Mouse (Mus musculus): ENCODE measurements around the gene Med21. TPM values are rescaled to one million over a fixed set of nuclear protein-coding genes. Genes with fewer than 3 reads are reported as not detected.

Med21 gene
- total RNA-seq, 1 experiment from 2014 or later = 63.7 TPM

- DNase-seq = no peak
Measured at GRCm38 (mm10) chr6:146678136-146679070, 36.1 kb downstream of the Med21 start.

- peak; percentile 15 for DNase-seq
Measured at GRCm38 (mm10) chr6:146683881-146684280, 41.5 kb downstream of the Med21 start.

GRCm38 (mm10) chr6:146685781-146686308 is 43.5 kb downstream of the Med21 start:
- peak; percentile 68 for DNase-seq

- DNase-seq = peak; percentile 8
Measured at GRCm38 (mm10) chr6:146686463-146687196, 44.3 kb downstream of the Med21 start.

GRCm38 (mm10) chr6:146688010-146688409 is 45.7 kb downstream of the Med21 start:
- no peak for DNase-seq

GRCm38 (mm10) chr6:146688861-146689260 is 46.5 kb downstream of the Med21 start:
- no peak for DNase-seq

GRCm38 (mm10) chr6:146697767-146698166 is 55.4 kb downstream of the Med21 start:
- no peak for DNase-seq

- no peak for DNase-seq
Measured at GRCm38 (mm10) chr6:146698376-146698775, 56.0 kb downstream of the Med21 start.

Other genes starting within 250 kb of the Med21 start
- 91.9 and 93.3 TPM in 2 replicates for gene Itpr2, start 140.3 kb upstream of the Med21 start, total RNA-seq (2021)
- 92.2 and 94.2 TPM in 2 replicates for gene Fgfr1op2, start 65.3 kb upstream of the Med21 start, total RNA-seq (2021)
- gene Ints13, start 64.7 kb upstream of the Med21 start, total RNA-seq (2021) = 40.4 and 48.7 TPM in 2 replicates
- gene Tm7sf3, start 277 bp downstream of the Med21 start, total RNA-seq (2021) = 38.3 and 40.4 TPM in 2 replicates
- gene Stk38l, start 82.4 kb downstream of the Med21 start, total RNA-seq (2021) = 17.8 and 18.9 TPM in 2 replicates
- 1.3 and 3.2 TPM in 2 replicates for gene Arntl2, start 153.5 kb downstream of the Med21 start, total RNA-seq (2021)
- not detected in 2 replicates for gene Smco2, start 207.6 kb downstream of the Med21 start, total RNA-seq (2021)
- 83.0 and 102 TPM in 2 replicates for gene Ppfibp1, start 245.9 kb downstream of the Med21 start, total RNA-seq (2021)